Mouse (Mus musculus): ENCODE results near the gene Amn.

DNA sequence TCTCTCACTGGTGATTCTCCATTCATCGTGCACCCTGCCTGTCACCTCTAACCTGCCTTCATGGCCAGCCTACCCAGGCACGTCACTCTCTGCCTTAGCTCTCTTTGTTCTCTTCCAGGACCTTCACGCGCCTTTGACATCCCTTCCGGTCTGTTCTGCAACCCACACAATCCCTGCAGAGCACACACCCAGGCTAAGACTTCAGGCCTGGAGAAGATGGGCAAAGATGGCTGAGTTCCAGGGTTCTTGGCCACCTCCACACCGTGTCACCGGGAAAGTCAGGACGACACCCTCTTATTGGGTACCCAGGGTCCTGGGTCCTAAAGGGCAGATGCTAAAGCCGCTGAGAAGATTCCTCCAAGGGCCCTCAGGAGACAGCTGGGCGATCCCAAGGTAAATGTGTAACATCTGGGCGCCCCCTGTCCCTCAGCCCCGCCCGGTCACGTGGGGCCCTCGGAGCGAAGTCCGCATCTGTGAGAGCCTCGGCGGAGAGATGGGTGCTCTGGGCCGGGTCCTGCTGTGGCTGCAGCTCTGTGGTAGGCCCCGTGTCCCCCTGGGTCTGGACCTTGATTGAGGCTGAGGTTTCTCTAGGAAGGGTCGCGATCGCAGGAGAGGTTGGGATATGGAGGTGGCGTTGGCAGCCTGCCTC lies at the start of gene Amn:
- TF ChIP-seq CTCF (IDR thresholded peaks at IDR 0.05; ENCODE audit: low read depth, low read length) (no peak), POLR2AphosphoS5 (IDR thresholded peaks at IDR 0.05; ENCODE audit: insufficient replicate concordance, low read depth, low read length) (no peak)
